Mouse (Mus musculus) common myeloid progenitor, adult 5-6 weeks (primary cell): ENCODE measurements around the gene Etv6. TPM values are rescaled to one million over a fixed set of nuclear protein-coding genes. Genes with fewer than 3 reads are reported as not detected.

Experiments
- ATAC-seq: replicated peaks from 2 replicates; pipeline ENCODE4 v1.8.0; 2016; ENCODE audit warnings: low read depth, mild to moderate bottlenecking, moderate TSS enrichment, inconsistent platforms; ENCODE audit not compliant: poor library complexity, severe bottlenecking
- total RNA-seq: library from RNA; stranded (forward); fragments of 200-1000, 187-1606 nt; gene quantifications from 2 replicates; pipeline ENCODE4 v1.2.3, GENCODE M21; 2017

The Etv6 gene
- total RNA-seq, 1 experiment from 2014 or later = 129 TPM

- peak; percentile 56 for ATAC-seq
Observed at GRCm38 (mm10) chr6:134133756-134134155, 98.3 kb downstream of the Etv6 start.

DNA sequence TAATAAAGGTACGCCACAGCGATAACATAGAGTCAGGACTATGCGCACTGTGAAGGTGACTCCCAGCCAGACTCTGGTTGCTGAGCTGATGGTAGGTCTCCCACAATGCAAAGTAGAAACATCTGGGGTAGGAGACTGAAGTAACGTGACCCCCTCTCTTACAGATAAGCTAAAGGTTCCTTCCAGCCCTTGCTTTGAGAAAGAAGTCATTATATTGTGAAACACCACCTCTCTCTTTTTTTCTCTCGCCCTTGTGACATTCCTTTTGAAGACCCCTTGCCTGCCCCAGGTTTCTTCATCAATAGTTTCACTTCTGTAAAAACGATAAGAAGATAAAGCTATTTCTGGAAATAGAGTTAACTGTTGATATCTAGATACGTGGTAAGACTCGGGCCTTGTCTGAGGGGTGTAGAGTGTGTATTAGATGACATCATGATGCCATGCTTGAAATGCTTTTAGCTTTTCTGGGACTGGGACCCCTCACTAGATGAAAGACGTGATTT is 99.4 kb downstream of the Etv6 start:
- ATAC-seq = peak; percentile 38

DNA sequence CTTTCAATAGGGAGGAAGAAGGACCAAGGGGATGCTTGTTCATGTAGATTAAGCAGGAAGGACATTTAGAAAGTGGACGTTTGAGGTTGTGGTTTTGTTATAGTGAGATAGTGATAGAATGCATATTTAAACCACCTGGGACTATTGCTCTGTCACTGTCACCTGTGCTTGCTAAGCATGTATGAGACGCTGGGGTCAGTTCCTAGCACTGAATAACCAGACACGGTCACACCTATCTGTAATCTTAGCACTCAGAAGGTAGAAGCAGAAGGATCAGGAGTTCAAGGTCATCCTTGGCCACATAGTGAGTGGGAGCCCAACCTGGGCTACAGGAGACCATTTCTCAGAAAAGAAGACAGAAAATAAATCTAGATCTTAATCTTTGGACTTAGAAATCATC is 100.8 kb downstream of the Etv6 start:
- ATAC-seq = no peak

DNA sequence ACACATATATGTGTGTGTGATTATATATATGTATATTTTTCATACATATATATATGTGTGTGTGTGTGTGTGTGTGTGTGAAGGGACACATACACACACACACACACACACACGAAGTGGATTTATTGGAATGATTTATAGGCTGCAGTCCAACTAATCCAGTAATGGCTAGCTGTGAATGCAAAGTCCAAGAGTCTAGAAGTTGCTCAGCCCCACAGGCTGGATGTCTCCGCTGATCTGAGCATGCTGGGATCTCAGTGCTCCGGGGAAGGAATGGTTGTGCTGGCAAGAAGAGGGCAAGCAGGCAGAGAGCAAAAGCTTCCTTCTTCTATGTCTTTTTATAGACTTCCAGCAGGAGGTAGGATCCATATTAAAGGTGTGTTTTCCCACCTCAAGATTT is 103.9 kb downstream of the Etv6 start:
- no peak for ATAC-seq

DNA sequence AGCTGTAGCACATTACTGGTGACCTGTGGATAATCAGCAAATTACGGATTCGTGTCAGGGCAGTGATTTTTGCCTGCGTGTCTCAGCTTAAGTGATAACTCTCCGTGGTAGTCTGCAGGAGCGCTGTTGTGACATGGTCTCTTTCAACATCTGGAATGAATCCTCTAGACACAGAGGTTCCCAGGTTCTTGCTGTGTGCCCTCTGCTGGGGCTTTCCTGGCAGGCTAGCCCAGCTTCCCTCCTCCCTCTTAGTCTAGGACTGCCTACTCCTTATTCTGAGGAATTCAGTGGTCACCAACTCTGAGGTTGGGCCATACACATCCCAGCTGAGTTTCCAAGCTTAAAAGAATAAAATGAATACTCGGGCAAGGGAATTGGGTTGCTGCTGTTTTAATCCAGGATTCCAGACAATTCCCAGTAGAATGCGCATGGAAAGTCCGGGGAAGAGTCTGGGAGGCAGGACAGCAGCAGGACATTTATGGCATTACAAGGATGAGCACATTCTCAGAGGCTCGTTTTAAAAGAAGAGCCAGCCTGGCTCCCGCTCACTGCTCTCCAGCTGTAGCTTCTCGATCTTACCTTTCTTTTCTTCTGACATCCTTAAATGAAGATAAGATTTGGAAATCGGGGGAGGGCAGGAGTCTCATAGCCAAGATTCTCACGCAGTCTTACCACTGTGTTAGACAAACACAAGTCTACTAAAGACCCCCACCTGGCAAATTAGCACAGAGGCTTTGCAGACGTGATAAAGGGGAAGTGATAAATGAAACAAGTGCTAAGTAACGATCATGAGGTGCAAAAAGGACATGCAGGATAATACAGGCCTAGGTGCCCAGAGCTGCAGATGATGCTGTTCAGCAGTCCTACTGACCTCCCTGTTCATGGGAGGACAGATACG is 105.5 kb downstream of the Etv6 start:
- peak; percentile 33 for ATAC-seq

- peak; percentile 42 for ATAC-seq
Observed at GRCm38 (mm10) chr6:134141616-134142165, 106.2 kb downstream of the Etv6 start.

- no peak for ATAC-seq
Observed at GRCm38 (mm10) chr6:134142700-134143099, 107.2 kb downstream of the Etv6 start.

DNA sequence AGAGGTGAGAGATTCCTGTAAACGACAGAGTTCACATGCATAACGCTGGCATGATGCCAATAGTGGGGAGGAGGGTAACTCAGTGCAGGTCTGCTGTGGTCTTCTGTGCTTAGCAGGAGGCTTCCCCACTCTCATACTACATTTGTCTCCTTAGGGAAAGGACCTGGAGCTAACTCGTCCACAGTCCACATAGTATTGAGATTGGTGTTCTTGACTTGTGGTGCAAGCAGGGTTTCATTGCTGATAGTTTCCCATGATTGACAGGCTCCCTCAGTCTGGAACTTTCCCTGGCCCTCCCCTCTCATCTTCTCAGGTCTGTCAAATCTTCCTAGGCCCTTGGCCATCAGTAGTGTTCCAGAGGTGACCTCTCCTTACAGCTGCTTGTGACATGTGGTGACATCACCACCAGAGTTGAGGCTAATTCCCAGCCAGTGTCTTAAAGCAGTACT is 108.2 kb downstream of the Etv6 start:
- ATAC-seq = 0 out of 2 replicates have a peak, but pooled peaks have one; percentile 9

GRCm38 (mm10) chr6:134144231-134145130 is 109.0 kb downstream of the Etv6 start:
- ATAC-seq = 0 out of 2 replicates have a peak, but pooled peaks have one; percentile 13

GRCm38 (mm10) chr6:134147596-134148442 is 112.3 kb downstream of the Etv6 start:
- no peak for ATAC-seq

- no peak for ATAC-seq
Observed at GRCm38 (mm10) chr6:134148443-134148942, 113.0 kb downstream of the Etv6 start.

DNA sequence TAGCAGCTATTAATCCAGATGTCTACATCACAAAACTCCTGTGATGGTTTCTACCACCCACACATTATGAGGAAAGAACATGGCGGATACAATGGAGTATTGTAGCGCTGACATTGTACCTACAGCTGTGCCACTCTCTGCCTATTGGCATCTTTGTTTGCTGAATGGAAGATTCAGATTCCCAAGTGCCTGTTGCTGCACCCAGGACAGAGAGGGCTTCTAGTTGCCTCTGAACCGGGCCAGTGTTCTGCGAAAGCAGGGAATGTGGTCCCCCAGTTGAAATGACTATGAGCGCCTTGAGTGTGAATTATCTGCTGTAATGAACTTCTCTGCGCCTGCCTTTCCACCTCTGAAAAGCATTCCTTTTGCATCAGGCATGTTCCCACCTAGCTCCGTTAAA is 114.1 kb downstream of the Etv6 start:
- no peak for ATAC-seq

DNA sequence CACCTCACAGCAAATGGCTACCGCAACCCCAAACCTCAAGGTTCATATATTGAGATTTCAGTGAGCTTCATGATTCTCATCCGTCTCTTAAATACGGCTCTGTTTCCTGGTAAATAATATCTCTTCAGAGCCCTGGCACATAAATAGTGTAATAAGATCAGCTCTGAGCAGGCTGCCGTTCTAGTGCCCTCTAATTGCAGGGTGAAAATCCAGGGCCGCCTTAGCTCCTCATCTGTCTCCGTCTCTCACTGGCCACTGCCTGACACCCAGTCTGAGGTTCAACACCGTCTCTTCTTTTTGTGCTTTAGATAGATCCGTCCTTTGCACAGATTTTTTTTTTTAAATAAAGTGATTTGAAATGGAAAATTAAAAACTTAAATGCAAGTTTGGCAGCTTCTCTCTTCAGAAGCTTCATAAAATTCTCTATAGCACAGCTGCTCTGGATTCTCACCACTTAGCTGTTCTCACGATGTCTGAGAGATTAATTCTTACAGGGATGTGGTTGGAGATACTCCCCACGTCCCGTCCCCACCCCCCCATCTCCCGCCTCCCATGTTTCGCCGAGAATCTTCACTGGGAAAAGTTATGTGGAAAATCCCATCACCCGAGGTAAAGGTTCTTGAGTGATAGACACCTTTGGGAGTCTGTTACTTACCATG is 115.7 kb downstream of the Etv6 start:
- no peak for ATAC-seq

DNA sequence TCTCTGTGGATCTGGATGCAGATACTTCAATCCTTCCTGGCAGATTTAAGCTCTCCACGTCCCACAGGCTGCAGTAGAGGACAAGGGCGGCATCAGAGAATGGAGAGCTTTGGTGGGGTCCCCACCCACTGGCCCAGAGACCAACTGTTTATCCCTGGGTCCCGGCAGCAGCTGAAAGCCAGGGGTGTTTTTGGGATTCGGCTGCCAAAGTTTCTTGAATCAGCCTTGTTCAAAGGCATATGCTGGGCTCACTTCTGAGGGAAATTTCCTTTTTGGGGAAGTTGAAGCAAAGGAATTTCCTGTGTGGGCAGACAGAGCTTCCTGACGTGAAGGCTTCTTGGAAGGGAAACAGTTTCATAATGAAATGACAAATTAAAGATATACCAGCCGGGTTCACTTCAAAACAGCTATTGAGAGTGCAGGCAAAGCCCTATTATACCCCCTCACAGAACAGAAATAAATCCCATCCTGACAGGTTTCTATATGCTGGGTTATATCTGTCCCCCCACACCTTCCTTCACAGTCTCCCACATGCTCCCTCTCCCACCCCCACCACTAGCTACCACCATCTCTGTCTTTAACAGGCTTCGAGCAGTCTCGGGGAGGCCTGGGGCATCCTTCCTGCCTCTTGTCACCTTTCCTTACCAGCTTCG is 116.5 kb downstream of the Etv6 start:
- peak; percentile 50 for ATAC-seq

DNA sequence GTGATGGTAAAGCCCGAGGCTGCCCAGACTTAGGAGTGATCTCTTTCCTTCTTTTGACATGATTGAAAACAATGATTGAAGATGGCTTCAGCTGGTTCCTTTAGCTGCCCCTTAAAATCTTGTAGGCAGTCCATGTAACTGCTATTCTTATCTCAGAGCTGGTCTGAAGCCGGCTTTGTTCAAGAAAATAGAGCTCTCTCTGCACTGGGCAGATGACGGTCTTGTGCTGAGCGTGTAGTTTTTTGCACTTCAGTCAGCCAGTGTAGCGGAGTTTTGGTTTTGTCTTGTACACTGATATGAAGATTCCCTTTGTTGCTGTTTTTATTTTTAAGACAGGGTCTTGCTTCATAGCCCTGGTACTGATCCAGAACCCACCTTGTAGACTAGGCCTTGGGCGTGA is 117.0 kb downstream of the Etv6 start:
- no peak for ATAC-seq

- ATAC-seq = no peak
Observed at GRCm38 (mm10) chr6:134154746-134155145, 119.2 kb downstream of the Etv6 start.

DNA sequence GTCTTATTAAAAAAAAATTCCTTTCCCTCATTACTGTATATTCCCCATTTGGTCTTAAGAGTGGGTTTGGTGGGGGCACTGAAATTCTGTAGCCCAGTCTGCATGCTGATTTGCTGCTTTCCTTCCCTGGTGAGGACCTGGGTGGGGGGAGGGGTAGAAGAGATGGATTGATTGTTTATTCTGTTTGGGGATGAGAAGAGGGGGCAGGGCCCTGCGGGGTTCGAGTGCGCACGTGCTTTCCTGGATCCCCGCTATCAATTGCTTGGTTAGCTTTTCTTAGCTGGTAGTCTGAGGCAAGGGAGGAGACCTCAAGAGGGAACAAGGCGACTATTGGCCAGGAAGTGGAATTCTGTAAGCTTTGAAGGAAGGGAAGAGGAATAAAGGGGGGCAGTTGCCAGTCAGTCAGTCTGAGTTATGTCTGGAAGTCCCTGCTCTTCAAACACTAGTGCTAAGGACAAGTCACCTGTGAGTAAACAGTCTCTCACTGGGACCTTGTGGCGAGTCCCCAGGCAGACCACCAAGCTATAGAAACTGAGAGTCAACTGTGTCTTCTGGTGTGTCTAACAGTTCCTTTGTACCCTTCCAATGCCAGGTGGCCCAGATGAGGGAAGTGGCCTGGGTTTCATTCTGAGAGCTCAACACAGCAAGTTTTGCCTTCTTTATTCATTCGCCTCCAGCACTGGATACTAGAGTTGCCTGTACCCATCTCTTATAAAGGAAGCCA is 120.6 kb downstream of the Etv6 start:
- peak; percentile 50 for ATAC-seq
